Mouse (Mus musculus) embryonic facial prominence, embryonic 14.5 days (tissue): ENCODE results near the gene Ablim1. TPM values are rescaled to one million over a fixed set of nuclear protein-coding genes. Genes with fewer than 3 reads are reported as not detected.

Source experiments
- ATAC-seq: fragments of 200-750 bp; cut with Nextera tagmentation; 2 replicates; pipeline ENCODE4 v1.8.0; 2017; ENCODE audit warnings: low read depth, moderate number of reproducible peaks, moderate TSS enrichment
- DNase-seq: peaks from one replicate; pipeline ENCODE4 v3.0.0-alpha.2; 2015; ENCODE audit warnings: low spot score
- H3K27ac ChIP-seq: fragments of 300-500 bp; sonication (generic); replicated peaks from 2 replicates; pipeline ENCODE4 v1.5.1; 2014; ENCODE audit warnings: low read depth, mild to moderate bottlenecking, low read length, moderate library complexity
- H3K27me3 ChIP-seq: fragments of 300-500 bp; sonication (generic); replicated peaks from 2 replicates; pipeline ENCODE4 v1.6.1; 2014; ENCODE audit warnings: low read length; ENCODE audit not compliant: control insufficient read depth, insufficient read depth
- H3K36me3 ChIP-seq: fragments of 300-500 bp; sonication (generic); 2 replicates; pipeline ENCODE4 v1.6.1; 2014; ENCODE audit warnings: low read length, mixed read lengths; ENCODE audit not compliant: control insufficient read depth, insufficient read depth
- H3K4me1 ChIP-seq: fragments of 300-500 bp; sonication (generic); 2 replicates; pipeline ENCODE4 v1.6.1; 2014; ENCODE audit warnings: antibody characterized with exemption, low read length; ENCODE audit not compliant: control insufficient read depth, insufficient read depth
- H3K4me2 ChIP-seq: fragments of 300-500 bp; sonication (generic); 2 replicates; pipeline ENCODE4 v1.6.1; 2014; ENCODE audit warnings: low read depth, mild to moderate bottlenecking, low read length, moderate library complexity, mixed read lengths
- H3K4me3 ChIP-seq: fragments of 300-500 bp; sonication (generic); 2 replicates; pipeline ENCODE4 v1.5.1; 2014; ENCODE audit warnings: low read depth, mild to moderate bottlenecking, low read length
- H3K9ac ChIP-seq: fragments of 300-500 bp; sonication (generic); 2 replicates; pipeline ENCODE4 v1.6.1; 2014; ENCODE audit warnings: low read depth, mild to moderate bottlenecking, low read length, moderate library complexity, mixed read lengths
- H3K9me3 ChIP-seq: fragments of 300-500 bp; sonication (generic); 2 replicates; pipeline ENCODE4 v1.6.1; 2016; ENCODE audit warnings: low read length; ENCODE audit not compliant: control insufficient read depth
- WGBS: fragments of 180-500 bp; shearing (Covaris S2); extraction: QIAGEN DNeasy Blood & Tissue Kit; methylation state at CpG from one replicate; pipeline ENCODE4 v1.1.7; 2014; 5-methylcytosine and 5-hydroxymethylcytosine counted together
- polyA plus RNA-seq: library from polyadenylated mRNA; unstranded; fragments of >200 nt; fragmentation: Nextera tagmentation; extraction: Ambion mirVana; gene quantifications from 2 replicates; pipeline ENCODE4 v1.2.1, GENCODE M21; 2014

The Ablim1 gene
- polyA plus RNA-seq, 1 experiment from 2014 or later, result 49.3 TPM

- no peak overlapping the region for H3K9ac ChIP-seq
- 82% methylated on average over 4 of the region's 4 CpGs for WGBS
- H3K27ac ChIP-seq, result no peak overlapping the region
- no peak overlapping the region for H3K4me3 ChIP-seq
- DNase-seq (no peak), ATAC-seq (no peak)
- H3K36me3 ChIP-seq, result no peaks in the 10 kb centered on the region
- H3K4me1 ChIP-seq, result peaks cover 4% of the 10 kb centered on the region; the same call in 1 of the 2 replicates
- no peak overlapping the region for H3K4me2 ChIP-seq
- no peaks in the 10 kb centered on the region for H3K9me3 ChIP-seq
- no peaks in the 10 kb centered on the region for H3K27me3 ChIP-seq
Observed at GRCm38 (mm10) chr19:57188553-57188952, 126.2 kb downstream of the Ablim1 start.

- ATAC-seq, result no peak
- H3K4me3 ChIP-seq, result no peak overlapping the region
- DNase-seq, result no peak
- no peak overlapping the region for H3K4me2 ChIP-seq
- no peak overlapping the region for H3K9ac ChIP-seq
- H3K4me1 ChIP-seq, result peaks cover 4% of the 10 kb centered on the region
- no peaks in the 10 kb centered on the region for H3K9me3 ChIP-seq
- 76% methylated on average over 3 of the region's 3 CpGs for WGBS
- H3K27ac ChIP-seq, result no peak overlapping the region
- no peaks in the 10 kb centered on the region for H3K36me3 ChIP-seq
- no peaks in the 10 kb centered on the region for H3K27me3 ChIP-seq
Observed at GRCm38 (mm10) chr19:57185021-57185420, 129.7 kb downstream of the Ablim1 start.

- Histone ChIP-seq H3K27me3 (no peaks in the 10 kb centered on the region), H3K4me1 (no peaks in the 10 kb centered on the region; the same call in 1 of the 2 replicates), H3K9ac (no peak overlapping the region), H3K36me3 (no peaks in the 10 kb centered on the region), H3K4me3 (no peak overlapping the region), H3K9me3 (no peaks in the 10 kb centered on the region), H3K27ac (no peak overlapping the region), H3K4me2 (no peak overlapping the region)
- 82% methylated on average over 13 of the region's 13 CpGs for WGBS
- no peak for ATAC-seq
- no peak for DNase-seq
Observed at GRCm38 (mm10) chr19:57182938-57183720, 131.6 kb downstream of the Ablim1 start.

- no peak overlapping the region for H3K9ac ChIP-seq
- H3K27ac ChIP-seq, result no peak overlapping the region
- DNase-seq (no peak), ATAC-seq (no peak)
- no peak overlapping the region for H3K4me2 ChIP-seq
- WGBS, result 89% methylated on average over 10 of the region's 10 CpGs
- no peaks in the 10 kb centered on the region for H3K9me3 ChIP-seq
- no peaks in the 10 kb centered on the region for H3K27me3 ChIP-seq
- no peaks in the 10 kb centered on the region for H3K36me3 ChIP-seq
- no peaks in the 10 kb centered on the region; the same call in 1 of the 2 replicates for H3K4me1 ChIP-seq
- no peak overlapping the region for H3K4me3 ChIP-seq
Observed at GRCm38 (mm10) chr19:57181852-57182528, 132.7 kb downstream of the Ablim1 start.

- WGBS, result 84% methylated on average over 6 of the region's 6 CpGs
- ATAC-seq (no peak), DNase-seq (no peak)
- no peaks in the 10 kb centered on the region; the same call in 1 of the 2 replicates for H3K4me1 ChIP-seq
- H3K36me3 ChIP-seq, result no peaks in the 10 kb centered on the region
- H3K9me3 ChIP-seq, result no peaks in the 10 kb centered on the region
- no peak overlapping the region for H3K4me2 ChIP-seq
- no peak overlapping the region for H3K9ac ChIP-seq
- H3K27ac ChIP-seq, result no peak overlapping the region
- no peak overlapping the region for H3K4me3 ChIP-seq
- H3K27me3 ChIP-seq, result no peaks in the 10 kb centered on the region
Observed at GRCm38 (mm10) chr19:57181317-57181716, 133.4 kb downstream of the Ablim1 start.

- Histone ChIP-seq H3K27ac (no peak overlapping the region), H3K4me2 (no peak overlapping the region), H3K4me1 (no peaks in the 10 kb centered on the region; the same call in 1 of the 2 replicates), H3K36me3 (no peaks in the 10 kb centered on the region), H3K9me3 (no peaks in the 10 kb centered on the region), H3K27me3 (no peaks in the 10 kb centered on the region), H3K9ac (no peak overlapping the region), H3K4me3 (no peak overlapping the region)
- no peak for DNase-seq
- ATAC-seq, result no peak
- WGBS, result 75% methylated on average over 3 of the region's 3 CpGs
Observed at GRCm38 (mm10) chr19:57180908-57181307, 133.8 kb downstream of the Ablim1 start.

- 61% methylated on average over 9 of the region's 9 CpGs for WGBS
- ATAC-seq (no peak), DNase-seq (no peak)
- Histone ChIP-seq H3K27me3 (no peaks in the 10 kb centered on the region), H3K4me3 (no peak overlapping the region), H3K27ac (0 out of 2 replicates have a peak overlapping the region, but pooled peaks have one; percentile 4), H3K9me3 (no peaks in the 10 kb centered on the region), H3K9ac (no peak overlapping the region), H3K36me3 (no peaks in the 10 kb centered on the region), H3K4me2 (no peak overlapping the region), H3K4me1 (no peaks in the 10 kb centered on the region; the same call in 1 of the 2 replicates)
Observed at GRCm38 (mm10) chr19:57180333-57180732, 134.4 kb downstream of the Ablim1 start.

GRCm38 (mm10) chr19:57179269-57179668, 135.4 kb downstream of the Ablim1 start:
- no peaks in the 10 kb centered on the region for H3K9me3 ChIP-seq
- H3K9ac ChIP-seq, result no peak overlapping the region
- ATAC-seq (no peak), DNase-seq (no peak)
- no peaks in the 10 kb centered on the region for H3K27me3 ChIP-seq
- peak overlapping the region; percentile 15; the same call in 1 of the 2 replicates for H3K27ac ChIP-seq
- no peaks in the 10 kb centered on the region; the same call in 1 of the 2 replicates for H3K4me1 ChIP-seq
- H3K4me2 ChIP-seq, result no peak overlapping the region
- WGBS, result 74% methylated on average over 7 of the region's 7 CpGs
- no peak overlapping the region for H3K4me3 ChIP-seq
- no peaks in the 10 kb centered on the region for H3K36me3 ChIP-seq
